Mouse (Mus musculus): ENCODE data around the gene Nln.
A peak's percentile ranks its signal among the peaks of the same experiment; 100 is the strongest.

Nln gene

GRCm38 (mm10) chr13:104109288-104109815 is at the start of gene Nln, which contains the start of gene Sgtb:
Nln (minus strand) TSS chr13:104109614.
Sgtb (plus strand) TSS chr13:104109741.
- peak; percentile 94 for DNase-seq (ENCODE audit: low spot score)

- DNase-seq (ENCODE audit: low spot score), result no peak
These were observed 46.3 kb upstream of the Nln start for GRCm38 (mm10) chr13:104155686-104156085.

GRCm38 (mm10) chr13:104155106-104155505 is 45.7 kb upstream of the Nln start:
- no peak for DNase-seq (ENCODE audit: low spot score)

- DNase-seq (ENCODE audit: low spot score), result no peak
These were observed 44.8 kb upstream of the Nln start for GRCm38 (mm10) chr13:104154180-104154579.

DNA sequence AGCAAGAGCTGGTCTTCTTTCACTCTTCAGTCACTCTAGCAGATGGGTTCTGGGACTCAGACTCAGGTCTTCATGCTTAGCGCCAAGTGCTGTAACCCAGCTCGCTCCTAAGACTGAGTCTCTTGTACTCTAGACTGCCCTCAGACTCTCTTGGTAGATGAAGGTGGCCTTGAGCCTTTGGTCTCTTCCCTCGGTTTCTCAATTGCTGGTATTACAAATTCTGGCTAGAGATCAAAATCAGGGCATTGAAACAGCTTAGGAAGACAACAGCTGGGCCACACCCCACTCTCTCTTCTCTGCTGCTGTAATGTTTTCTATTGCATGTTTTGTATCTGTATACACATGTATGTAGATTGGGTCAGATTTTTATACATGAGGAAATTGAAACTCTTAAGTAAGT is 36.2 kb upstream of the Nln start:
- no peak for DNase-seq (ENCODE audit: low spot score)

- no peak for DNase-seq (ENCODE audit: low spot score)
These were observed 35.5 kb upstream of the Nln start for GRCm38 (mm10) chr13:104144871-104145270.

- peak; percentile 76 for DNase-seq (ENCODE audit: low spot score)
These were observed 30.2 kb upstream of the Nln start for GRCm38 (mm10) chr13:104139369-104140209.

DNA sequence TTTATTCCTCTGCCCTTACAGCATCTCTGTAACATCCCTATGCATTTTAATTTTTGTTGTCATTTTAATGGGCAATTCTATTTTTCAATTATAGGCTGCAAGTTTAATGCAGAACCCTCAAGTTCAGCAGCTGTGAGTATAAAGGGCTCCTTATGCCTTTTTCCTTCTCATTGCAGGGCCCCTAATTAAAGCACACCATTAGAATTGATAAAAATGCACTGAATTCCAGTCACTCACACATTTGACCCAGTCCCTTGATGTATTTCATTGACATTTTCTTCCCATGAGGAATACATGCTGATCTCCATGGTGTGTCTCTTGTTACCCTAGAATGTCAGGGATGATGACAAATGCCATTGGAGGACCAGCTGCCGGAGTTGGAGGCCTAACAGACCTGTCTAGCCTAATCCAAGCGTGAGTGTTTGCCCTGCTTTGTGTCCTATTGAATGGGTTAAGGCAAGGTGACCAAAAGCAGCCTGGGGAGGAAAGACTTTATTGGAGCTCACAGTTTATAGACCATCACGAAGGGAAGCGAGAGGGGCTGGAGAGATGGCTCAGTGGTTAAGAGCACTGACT is 25.2 kb upstream of the Nln start:
- DNase-seq (ENCODE audit: low spot score), result no peak

GRCm38 (mm10) chr13:104132561-104132960 is 23.1 kb upstream of the Nln start:
- no peak for DNase-seq (ENCODE audit: low spot score)

GRCm38 (mm10) chr13:104123662-104124381 is 14.4 kb upstream of the Nln start:
- DNase-seq (ENCODE audit: low spot score), result no peak

- no peak for DNase-seq (ENCODE audit: low spot score)
These were observed 12.8 kb upstream of the Nln start for GRCm38 (mm10) chr13:104122078-104122840.

GRCm38 (mm10) chr13:104114827-104115226 is 5.4 kb upstream of the Nln start:
- no peak for DNase-seq (ENCODE audit: low spot score)

DNA sequence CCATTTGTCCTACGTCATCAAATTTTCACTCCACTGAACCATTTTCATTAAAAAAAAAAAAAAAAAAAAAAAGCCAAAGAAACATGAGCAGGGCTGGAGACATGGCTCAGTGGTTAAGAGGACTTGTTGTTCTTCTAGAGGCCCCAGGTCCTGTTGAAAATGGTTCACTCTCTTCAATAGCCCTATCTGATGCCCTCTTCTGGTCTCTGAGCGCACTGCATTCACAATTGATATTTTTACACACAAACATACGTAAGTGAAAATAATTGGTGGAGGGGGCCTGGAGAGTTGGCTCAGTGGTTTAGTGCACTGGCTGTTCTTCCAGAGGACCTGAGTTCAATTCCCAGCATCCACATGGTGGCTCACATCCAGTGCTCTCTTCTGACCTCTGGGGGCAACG is 4.4 kb upstream of the Nln start:
- no peak for DNase-seq (ENCODE audit: low spot score)

- DNase-seq (ENCODE audit: low spot score), result no peak
These were observed 3.0 kb upstream of the Nln start for GRCm38 (mm10) chr13:104112266-104112900.

DNA sequence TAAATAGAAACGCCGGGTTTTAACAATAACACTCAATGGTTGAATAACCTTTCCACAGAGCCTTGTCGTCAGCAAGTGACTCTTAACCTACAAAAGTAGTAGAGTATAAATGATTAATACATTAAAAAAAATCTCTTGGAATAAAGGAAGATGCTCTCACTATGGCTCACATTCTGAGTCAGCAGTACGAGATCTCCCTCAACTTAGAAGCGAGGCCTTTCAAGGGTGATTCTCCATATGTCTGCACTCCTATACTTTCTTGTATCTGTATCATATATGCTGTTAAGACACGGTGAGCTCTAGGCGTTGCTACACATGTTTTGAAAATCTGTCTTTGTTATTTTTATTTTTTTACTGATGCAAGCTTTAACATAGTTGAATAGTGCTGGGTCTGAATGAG is 1.1 kb upstream of the Nln start:
- no peak for DNase-seq (ENCODE audit: low spot score)

GRCm38 (mm10) chr13:104109816-104110521 is 555 bp upstream of the Nln start:
- peak; percentile 75 for DNase-seq (ENCODE audit: low spot score)

- DNase-seq (ENCODE audit: low spot score), result peak; percentile 35
These were observed 645 bp downstream of the Nln start for GRCm38 (mm10) chr13:104108651-104109287.

DNA sequence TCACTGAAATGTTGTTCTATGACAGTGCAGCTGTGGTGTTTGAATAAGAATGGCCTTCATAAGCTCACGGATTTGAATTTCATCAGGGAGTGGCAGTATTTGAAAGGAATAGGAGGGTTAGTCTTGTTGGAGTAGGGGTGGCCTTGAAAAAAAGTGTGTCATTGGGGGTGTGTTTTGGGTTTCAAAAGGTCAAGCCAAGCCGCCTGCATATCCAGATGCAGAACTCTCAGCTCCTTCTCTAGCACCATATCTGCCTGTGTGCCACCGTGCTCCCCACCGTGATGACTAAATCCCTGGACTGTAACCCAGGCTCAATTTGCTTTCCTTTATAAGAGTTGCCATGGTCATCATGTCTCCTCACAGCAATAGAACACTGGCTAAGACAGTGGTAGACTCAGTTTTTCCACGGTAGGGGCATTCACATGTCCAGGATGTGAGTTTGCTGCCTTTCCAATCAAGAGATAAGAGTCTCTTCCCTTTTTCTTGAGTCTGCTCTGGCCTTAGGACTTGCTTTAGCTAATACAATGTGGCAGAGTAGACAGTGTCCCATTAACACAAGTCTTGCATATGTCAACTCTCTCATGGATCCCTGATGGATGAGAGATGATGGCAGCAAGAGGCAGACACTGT is 7.7 kb downstream of the Nln start:
- DNase-seq (ENCODE audit: low spot score), result no peak

- no peak for DNase-seq (ENCODE audit: low spot score)
These were observed 9.0 kb downstream of the Nln start for GRCm38 (mm10) chr13:104100416-104100815.

DNA sequence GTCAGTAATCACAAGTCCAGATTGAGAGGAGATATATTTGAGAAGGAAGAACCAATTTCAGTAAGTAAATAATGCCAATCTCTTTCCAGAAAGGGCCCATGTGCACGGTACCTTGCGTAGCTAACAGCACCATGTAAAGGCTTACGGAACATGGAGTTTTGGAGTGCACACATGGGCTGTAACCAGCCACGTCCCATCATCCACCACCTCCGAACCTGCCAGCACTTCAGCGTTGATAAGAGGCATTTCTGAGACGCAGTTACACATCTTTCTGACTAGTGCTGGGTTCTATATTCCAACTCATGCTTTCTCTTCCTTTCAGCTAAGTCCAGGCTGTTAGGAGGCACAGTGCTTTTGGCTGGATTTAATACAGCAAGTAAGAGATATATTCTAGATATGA is 12.2 kb downstream of the Nln start:
- no peak for DNase-seq (ENCODE audit: low spot score)

Measured in MN1 (cell line).